Mouse (Mus musculus) heart, postnatal 0 days (tissue): ENCODE measurements around the gene Lrat.
A peak's percentile ranks its signal among the peaks of the same experiment; 100 is the strongest.

ENCODE experiments used
- CTCF ChIP-seq: IDR thresholded peaks from 2 replicates; pipeline ENCODE4 v1.5.1; 2016; ENCODE audit warnings: antibody characterized with exemption, control low read depth, low read depth
- EP300 ChIP-seq: IDR thresholded peaks from 2 replicates; pipeline ENCODE4 v1.6.1; 2016; ENCODE audit warnings: antibody characterized with exemption, low read depth

DNA sequence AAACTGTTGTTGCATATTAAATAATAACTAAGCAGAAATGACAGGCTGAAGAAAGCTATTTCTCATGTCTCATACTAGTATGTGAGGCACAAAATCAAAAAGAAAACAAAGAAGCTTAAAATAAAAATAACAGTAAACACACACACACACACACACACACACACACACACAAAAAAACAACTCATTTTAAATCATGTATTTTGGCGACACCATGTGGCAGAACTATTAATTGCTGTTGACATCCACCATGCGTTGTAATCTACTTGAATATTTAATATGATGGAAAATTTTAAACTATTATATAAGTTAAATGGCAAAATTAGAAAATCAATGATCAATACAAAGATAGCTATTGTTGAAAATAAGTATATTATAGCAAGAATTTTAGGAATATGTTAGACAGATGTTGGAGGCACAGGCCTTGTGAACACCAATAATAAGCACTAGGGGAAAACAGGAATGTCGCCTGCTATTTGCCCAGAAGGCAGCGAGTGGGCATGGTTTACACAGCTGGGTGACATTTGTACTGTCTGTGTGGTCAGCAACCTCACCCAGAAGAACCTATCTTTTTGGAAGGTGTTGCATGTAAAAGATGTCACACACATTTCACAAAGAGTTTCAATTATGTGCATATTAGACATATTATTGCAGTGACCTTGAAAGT lies 46.2 kb downstream of the Lrat start:
- TF ChIP-seq CTCF (peak; percentile 60), EP300 (no peak)
